Mouse (Mus musculus) ES-Bruce4 (cell line): ENCODE results near the gene Ccdc157. TPM values are rescaled to one million over a fixed set of nuclear protein-coding genes. Genes with fewer than 3 reads are reported as not detected.

Experiments
- H3K27ac ChIP-seq: 2 replicates; pipeline ENCODE4 v1.5.1; 2012; ENCODE audit warnings: low read length, inconsistent platforms; ENCODE audit not compliant: insufficient read depth
- H3K27me3 ChIP-seq: 2 replicates; pipeline ENCODE4 v1.6.1; 2012; ENCODE audit warnings: mild to moderate bottlenecking, low read length, inconsistent platforms; ENCODE audit not compliant: control insufficient read depth, poor library complexity, insufficient read depth, severe bottlenecking
- H3K36me3 ChIP-seq: 2 replicates; pipeline ENCODE4 v1.6.1; 2012; ENCODE audit warnings: inconsistent platforms, mild to moderate bottlenecking, low read length, moderate library complexity; ENCODE audit not compliant: control insufficient read depth, poor library complexity, insufficient read depth, severe bottlenecking
- H3K4me1 ChIP-seq: one replicate; pipeline ENCODE4 v1.8.1; 2011; ENCODE audit warnings: low read length; ENCODE audit not compliant: control insufficient read depth, insufficient read depth
- H3K4me3 ChIP-seq: 2 replicates; pipeline ENCODE4 v1.5.1; 2011; ENCODE audit warnings: low read depth, mild to moderate bottlenecking, low read length
- H3K9ac ChIP-seq: 2 replicates; pipeline ENCODE4 v1.6.1; 2012; ENCODE audit warnings: low read depth, mild to moderate bottlenecking, inconsistent platforms; ENCODE audit not compliant: poor library complexity, severe bottlenecking
- H3K9me3 ChIP-seq: replicated peaks from 2 replicates; pipeline ENCODE4 v1.6.1; 2012; ENCODE audit warnings: mild to moderate bottlenecking, low read length, inconsistent platforms; ENCODE audit not compliant: control insufficient read depth, poor library complexity, insufficient read depth, severe bottlenecking
- CTCF ChIP-seq: IDR thresholded peaks from one replicate; pipeline ENCODE4 v1.8.1; 2011; ENCODE audit warnings: low read depth, low read length
- EP300 ChIP-seq: IDR thresholded peaks from 2 replicates; pipeline ENCODE4 v1.6.1; 2011; ENCODE audit warnings: low read depth, low read length; ENCODE audit not compliant: insufficient read depth
- POLR2A ChIP-seq: IDR thresholded peaks from one replicate; pipeline ENCODE4 v1.8.1; 2011; ENCODE audit warnings: low read length; ENCODE audit not compliant: insufficient read depth
- polyA plus RNA-seq: library from polyadenylated mRNA; stranded (reverse); fragments of >200 nt; gene quantifications from 2 replicates; pipeline ENCODE4 v1.2.4, GENCODE M21; 2011; ENCODE audit warnings: low read depth; ENCODE audit not compliant: missing spikeins, insufficient read depth, insufficient read length

The Ccdc157 gene
- polyA plus RNA-seq, 1 experiment = 3.7 TPM

DNA sequence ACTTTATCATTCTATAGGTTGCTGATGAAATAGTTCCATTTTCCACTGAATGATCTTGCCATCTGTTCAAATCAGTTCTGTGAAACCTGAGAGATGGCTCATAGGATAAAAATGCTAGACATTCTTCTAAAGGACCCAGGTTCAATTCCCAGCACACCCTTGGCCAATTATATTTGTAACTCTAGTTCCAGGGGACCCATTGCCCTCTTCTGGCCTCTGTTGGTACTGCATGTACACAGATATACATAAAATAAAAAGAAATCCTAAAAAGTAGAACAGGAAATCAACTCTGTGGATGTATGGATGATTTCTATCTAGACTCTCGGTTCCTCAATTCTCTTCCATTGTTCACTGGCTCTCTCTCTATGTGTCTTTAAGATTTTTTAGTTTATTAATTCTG lies 33.0 kb downstream of the Ccdc157 start:
- H3K9me3 ChIP-seq = no peaks in the 10 kb centered on the region

DNA sequence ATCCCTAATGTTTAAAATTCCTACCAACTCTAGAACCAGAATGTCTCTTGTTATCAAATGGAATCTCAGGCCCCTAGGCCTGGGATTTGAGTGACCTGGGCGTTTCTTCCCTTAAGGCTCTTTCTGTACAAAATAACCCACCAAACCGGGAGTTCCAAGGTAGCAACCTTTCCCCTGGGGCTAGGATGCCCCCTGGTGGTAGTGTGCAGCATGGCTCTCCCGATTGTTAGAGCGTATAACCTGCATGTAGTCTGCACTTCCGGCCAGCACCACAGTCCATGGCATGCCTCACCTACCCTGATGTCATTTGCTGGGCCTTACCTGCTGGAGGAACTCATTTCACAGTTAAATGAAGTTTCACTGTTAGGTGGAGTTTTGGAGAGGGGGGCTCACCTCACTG lies 36.2 kb downstream of the Ccdc157 start:
- Histone ChIP-seq H3K36me3 (no peaks in the 10 kb centered on the region), H3K4me1 (no peaks in the 10 kb centered on the region), H3K4me3 (no peak overlapping the region), H3K27me3 (no peaks in the 10 kb centered on the region), H3K27ac (no peak overlapping the region), H3K9ac (0 out of 2 replicates have a peak overlapping the region, but pooled peaks have one; percentile 65), H3K9me3 (no peaks in the 10 kb centered on the region)
- TF ChIP-seq CTCF (peak; percentile 89), POLR2A (no peak)

More for the DNA sequence above, 33.0 kb downstream of the Ccdc157 start:
- no peak for TF ChIP-seq EP300
- peak; percentile 1 for TF ChIP-seq CTCF
- no peak for TF ChIP-seq POLR2A
- Histone ChIP-seq H3K36me3 (no peaks in the 10 kb centered on the region), H3K4me3 (no peak overlapping the region), H3K4me1 (peaks cover 2% of the 10 kb centered on the region), H3K27ac (no peak overlapping the region), H3K9ac (no peak overlapping the region), H3K27me3 (no peaks in the 10 kb centered on the region)

DNA sequence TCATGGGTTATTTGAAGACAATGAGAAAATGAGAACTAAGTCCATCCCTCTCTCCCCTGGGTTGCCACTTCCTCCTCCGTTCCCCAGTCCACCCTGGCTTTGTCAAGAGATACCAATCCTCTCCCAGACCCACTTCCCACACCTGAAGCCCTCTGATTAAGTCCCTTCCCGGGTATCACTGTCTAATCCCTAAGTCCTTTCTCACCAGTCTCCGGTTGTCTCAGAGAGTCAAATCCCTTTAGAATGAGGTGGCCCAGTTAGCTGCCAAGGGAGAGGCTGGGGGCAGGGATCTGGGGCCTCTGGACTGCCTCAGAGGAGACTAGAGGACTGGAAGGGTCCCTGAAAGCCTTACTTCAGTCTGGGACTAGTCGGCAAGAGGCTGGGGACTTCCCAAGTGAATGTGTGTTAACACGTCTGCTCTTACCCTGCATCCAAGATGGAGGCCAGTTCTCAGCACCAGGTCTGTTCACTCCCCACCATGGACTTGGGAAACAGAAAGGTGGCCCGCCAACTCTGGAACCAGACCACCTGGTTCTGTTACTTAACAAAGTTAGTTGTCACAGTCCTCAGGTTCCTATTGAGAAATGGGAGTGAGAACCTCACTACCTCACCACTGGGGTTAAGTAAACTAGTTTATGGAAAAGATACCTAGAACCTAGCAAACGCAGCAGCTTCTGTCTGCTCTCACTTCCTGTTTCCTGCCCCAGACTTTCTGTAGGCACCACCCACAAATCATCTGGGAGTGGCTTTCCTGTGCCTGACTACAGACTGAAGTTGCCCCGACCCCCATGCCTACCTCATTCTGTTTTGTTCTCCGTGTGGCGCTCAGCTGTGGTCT lies 37.1 kb downstream of the Ccdc157 start, which contains the start of gene Sec14l2:
Gene Sec14l2 (minus strand): TSS at position 674 of the 838 bp plus-strand sequence.
- TF ChIP-seq CTCF (no peak), POLR2A (peak; percentile 72)
- Histone ChIP-seq H3K4me3 (peak within 1 kb of the TSS; percentile 34), H3K4me1 (no peaks in the 10 kb centered on the region), H3K27me3 (no peaks in the 10 kb centered on the region), H3K9me3 (no peaks in the 10 kb centered on the region), H3K27ac (peak within 1 kb of the TSS; percentile 49; the same call in 1 of the 2 replicates), H3K9ac (peak within 1 kb of the TSS; percentile 65), H3K36me3 (no peaks in the 10 kb centered on the region)

DNA sequence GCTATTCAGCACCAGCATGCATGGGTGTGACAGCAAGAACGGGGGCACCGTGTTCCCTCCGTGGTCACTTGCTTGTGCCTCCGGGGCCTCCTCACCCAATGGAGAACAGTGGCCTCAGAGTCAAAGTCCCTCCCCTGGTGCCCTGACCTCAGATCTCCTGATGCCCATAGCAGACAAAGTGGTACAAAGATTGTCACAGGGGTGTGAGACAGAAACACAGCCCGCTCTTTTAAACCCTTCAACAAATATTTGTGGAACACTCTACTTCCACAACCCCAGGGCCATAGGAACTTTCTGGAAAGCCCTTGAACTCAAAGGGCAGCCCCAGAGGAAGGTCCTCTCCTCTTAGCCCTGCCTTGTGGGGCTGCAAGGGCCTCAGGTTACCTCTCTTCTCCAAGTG lies 37.9 kb downstream of the Ccdc157 start:
- Histone ChIP-seq H3K4me1 (no peaks in the 10 kb centered on the region), H3K9ac (no peak overlapping the region), H3K27ac (no peak overlapping the region), H3K4me3 (0 out of 2 replicates have a peak overlapping the region, but pooled peaks have one; percentile 34), H3K36me3 (no peaks in the 10 kb centered on the region), H3K27me3 (no peaks in the 10 kb centered on the region), H3K9me3 (no peaks in the 10 kb centered on the region)
- TF ChIP-seq POLR2A = no peak
- no peak for TF ChIP-seq EP300
- no peak for TF ChIP-seq CTCF

DNA sequence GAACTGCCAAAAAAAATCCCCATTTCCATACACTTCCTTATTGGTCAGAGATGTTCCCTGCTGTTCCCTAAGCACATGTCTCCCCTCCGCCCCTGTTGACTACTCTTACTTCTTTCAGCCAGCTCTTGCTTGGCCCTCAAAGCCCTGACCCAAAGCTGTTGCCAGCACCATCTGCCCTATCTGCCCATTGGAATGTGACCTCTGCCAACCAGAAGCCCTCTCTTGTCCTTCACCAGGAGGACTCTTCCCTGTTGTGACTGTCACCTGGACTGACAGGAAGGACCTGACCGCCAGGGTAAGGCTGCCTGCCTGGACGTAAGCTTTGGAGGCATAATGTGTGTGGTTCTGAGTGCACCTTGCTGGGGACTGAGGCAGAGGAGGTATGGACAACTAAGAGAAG lies 38.4 kb downstream of the Ccdc157 start:
- H3K9me3 ChIP-seq = no peaks in the 10 kb centered on the region
- H3K27ac ChIP-seq = no peak overlapping the region
- no peak overlapping the region for H3K4me3 ChIP-seq
- H3K27me3 ChIP-seq = no peaks in the 10 kb centered on the region
- H3K36me3 ChIP-seq = no peaks in the 10 kb centered on the region
- no peak for TF ChIP-seq POLR2A
- TF ChIP-seq CTCF = no peak
- no peak for TF ChIP-seq EP300
- no peaks in the 10 kb centered on the region for H3K4me1 ChIP-seq
- H3K9ac ChIP-seq = no peak overlapping the region

DNA sequence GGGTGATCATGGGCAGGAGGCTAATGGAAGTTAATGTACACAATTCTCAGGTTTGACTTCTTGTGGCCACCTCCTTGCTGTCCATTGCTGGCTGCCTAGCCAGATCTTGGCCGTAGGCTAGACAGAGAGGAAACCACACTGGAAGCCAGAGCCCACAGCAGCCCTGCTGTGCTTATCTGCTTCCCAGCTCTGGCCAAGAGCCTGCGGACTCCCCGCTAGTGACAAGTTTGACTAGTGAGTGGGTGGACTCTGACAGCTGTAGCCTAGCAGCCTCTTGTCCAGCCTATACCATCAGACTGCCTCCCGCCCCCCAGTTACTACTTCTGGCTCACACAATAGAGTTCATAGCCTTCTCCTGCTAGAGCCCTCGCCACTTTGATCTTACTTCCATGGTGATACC lies 40.5 kb downstream of the Ccdc157 start:
- H3K36me3 ChIP-seq = no peaks in the 10 kb centered on the region
- H3K4me1 ChIP-seq = no peaks in the 10 kb centered on the region
- no peaks in the 10 kb centered on the region for H3K9me3 ChIP-seq
- H3K27ac ChIP-seq = no peak overlapping the region
- H3K9ac ChIP-seq = no peak overlapping the region
- TF ChIP-seq EP300 = no peak
- TF ChIP-seq CTCF = no peak
- no peak for TF ChIP-seq POLR2A
- no peaks in the 10 kb centered on the region for H3K27me3 ChIP-seq
- no peak overlapping the region for H3K4me3 ChIP-seq
